Mouse (Mus musculus) olfactory bulb, adult 2 months (tissue): ENCODE data around the gene Prkar1b.

Source experiments
- CTCF ChIP-seq: fragments of 200-500 bp; IDR thresholded peaks from 2 replicates; pipeline ENCODE4 v1.5.1; 2012; ENCODE audit warnings: low read depth, mild to moderate bottlenecking, low read length, moderate library complexity; ENCODE audit not compliant: insufficient read depth
- POLR2A ChIP-seq: fragments of 200-500 bp; IDR thresholded peaks from 2 replicates; pipeline ENCODE4 v1.6.1; 2012; ENCODE audit warnings: mild to moderate bottlenecking, low read depth, low read length, moderate library complexity; ENCODE audit not compliant: insufficient read depth

DNA sequence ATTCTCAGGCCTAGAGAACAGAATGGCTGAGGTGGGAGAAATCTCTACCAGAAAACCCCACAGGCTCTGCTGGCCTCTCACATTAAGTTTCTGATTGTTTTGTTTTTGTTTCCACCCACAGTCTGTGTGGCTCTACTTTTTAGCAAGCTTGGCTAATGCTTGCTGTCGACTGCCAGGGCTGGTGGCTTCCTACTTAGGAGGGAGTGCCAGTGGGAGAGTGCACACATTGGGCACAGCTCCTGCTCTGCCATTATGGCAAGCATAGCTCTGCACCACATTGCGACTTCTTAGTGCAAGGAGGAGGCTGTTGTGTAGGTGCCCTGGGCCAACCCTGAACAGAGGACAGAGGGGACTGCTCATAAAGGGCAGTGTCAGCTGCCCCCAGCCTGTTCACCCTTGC lies 33.3 kb upstream of the Prkar1b start:
- TF ChIP-seq CTCF (no peak), POLR2A (no peak)
